Mouse (Mus musculus): Measurements from ENCODE around the gene Itm2b.

Gene Itm2b

GRCm38 (mm10) chr14:73368221-73368620, 16.9 kb downstream of the Itm2b start:
- no peak for DNase-seq

- DNase-seq, result no peak
Observed at GRCm38 (mm10) chr14:73366278-73366677, 18.8 kb downstream of the Itm2b start.

- no peak for DNase-seq
Observed at GRCm38 (mm10) chr14:73363782-73364181, 21.3 kb downstream of the Itm2b start.

- no peak for DNase-seq
Observed at GRCm38 (mm10) chr14:73354700-73355099, 30.4 kb downstream of the Itm2b start.

DNA sequence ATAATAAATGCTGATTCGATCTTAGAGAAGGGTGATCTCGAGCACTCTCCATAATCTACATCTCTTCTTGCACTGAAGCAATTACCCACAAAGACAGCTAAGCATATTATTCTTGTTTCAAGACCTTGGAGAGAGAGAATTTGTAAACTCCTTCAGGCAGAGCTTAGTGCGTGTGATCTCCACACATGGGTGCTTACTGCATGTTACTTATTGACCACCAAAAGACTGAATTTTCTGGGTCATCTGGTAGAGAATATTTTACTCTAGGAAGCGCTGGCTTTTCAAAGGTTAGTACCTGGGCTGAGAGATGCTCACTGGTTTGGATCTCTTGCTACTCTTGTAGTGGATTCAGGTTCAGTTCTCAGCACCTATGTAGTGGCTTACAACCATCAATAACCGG, 34.0 kb downstream of the Itm2b start:
- DNase-seq, result no peak

- DNase-seq, result no peak
Observed at GRCm38 (mm10) chr14:73350029-73350428, 35.1 kb downstream of the Itm2b start.

- no peak for DNase-seq
Observed at GRCm38 (mm10) chr14:73349061-73349670, 35.9 kb downstream of the Itm2b start.

DNA sequence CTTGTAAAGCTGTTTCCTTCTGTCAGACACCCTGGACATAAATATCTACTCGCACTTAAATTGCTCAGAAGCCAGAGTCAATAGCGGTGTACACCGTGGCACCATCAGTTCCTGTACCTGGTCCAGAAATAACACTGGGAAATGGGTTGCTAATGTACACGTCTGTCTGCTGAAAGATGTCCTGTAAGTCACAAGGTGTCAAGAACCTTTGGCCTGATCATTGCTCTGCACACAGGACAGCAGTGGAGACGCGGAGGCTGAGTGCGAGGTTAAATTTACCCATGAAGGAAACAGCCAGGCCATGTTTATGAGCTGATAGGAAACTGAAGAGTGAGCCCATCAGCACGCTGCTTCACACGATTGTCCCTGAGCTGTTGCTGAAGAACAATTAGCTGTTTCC, 37.8 kb downstream of the Itm2b start:
- no peak for DNase-seq

- DNase-seq, result no peak
Observed at GRCm38 (mm10) chr14:73345614-73346013, 39.5 kb downstream of the Itm2b start.

- DNase-seq, result no peak
Observed at GRCm38 (mm10) chr14:73340051-73340755, 44.9 kb downstream of the Itm2b start.

DNA sequence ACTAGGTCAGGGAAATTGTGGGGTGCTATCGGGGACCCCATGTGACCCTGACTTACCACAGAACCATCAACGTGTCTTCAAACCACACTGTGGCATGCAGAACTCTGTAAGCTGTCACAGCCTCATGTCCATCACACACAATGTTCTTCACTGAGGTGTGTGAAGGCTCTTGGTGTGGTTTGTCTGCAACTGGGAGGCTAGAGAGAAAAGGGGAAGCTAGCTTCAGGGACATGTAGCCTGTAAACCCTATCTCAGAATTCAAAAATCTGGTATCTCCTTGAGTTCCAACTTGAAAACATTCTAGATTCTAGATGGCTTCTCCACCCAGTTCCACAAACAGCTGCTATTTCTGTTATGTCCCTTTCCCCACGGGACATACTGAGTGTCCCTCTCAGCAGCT, 45.5 kb downstream of the Itm2b start:
- DNase-seq, result no peak

- no peak for DNase-seq
Observed at GRCm38 (mm10) chr14:73336316-73337080, 48.6 kb downstream of the Itm2b start.

- DNase-seq, result no peak
Observed at GRCm38 (mm10) chr14:73334926-73335805, 49.9 kb downstream of the Itm2b start.

GRCm38 (mm10) chr14:73333880-73334279, 51.2 kb downstream of the Itm2b start:
- peak; percentile 27 for DNase-seq

DNA sequence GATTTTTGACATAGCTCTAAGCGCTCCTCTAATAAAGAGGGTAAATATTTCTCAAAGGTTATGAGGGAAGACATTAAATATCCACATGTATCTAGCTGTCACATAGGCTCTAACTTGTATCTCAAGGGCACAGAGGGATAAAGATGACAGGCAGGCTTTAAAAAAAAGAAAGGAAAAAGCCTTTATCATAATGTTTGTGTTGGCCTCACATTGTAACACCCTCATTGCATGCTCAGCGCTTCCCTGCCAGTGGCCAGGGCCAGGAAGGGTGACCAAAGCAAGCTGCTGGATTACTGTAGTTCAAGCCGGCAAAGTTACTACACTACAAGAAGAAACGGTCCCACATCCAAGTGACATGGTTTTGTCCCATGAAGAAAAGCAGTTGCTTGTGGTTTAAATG, 53.7 kb downstream of the Itm2b start:
- DNase-seq, result no peak

DNA sequence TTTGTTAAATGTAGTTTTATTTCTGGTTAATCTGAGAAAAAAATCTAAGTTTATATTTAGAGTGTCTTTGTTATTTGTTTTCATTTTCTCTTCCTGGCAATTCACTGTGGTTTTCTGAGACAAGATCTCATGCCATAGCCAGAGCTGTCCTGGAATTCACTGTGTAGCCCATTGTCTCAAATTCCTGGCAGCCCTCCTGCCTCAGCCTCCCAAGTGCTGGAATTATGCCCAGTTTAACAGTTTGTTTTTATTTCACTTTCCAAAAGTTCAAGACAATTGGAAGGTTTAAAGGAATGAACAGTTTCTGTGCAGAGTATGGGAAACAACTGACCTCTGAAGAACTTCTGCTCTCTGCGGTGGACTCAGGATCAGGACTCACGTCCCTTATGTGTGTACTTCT, 55.2 kb downstream of the Itm2b start:
- DNase-seq, result peak; percentile 42

- DNase-seq, result no peak
Observed at GRCm38 (mm10) chr14:73326511-73326910, 58.6 kb downstream of the Itm2b start.

- peak; percentile 90 for DNase-seq
Observed at GRCm38 (mm10) chr14:73325456-73326381, 59.4 kb downstream of the Itm2b start, which contains the start of gene Rb1. Gene Rb1, minus strand, starts transcription at chr14:73325822.

GRCm38 (mm10) chr14:73324634-73325455, 60.2 kb downstream of the Itm2b start:
- DNase-seq, result peak; percentile 46

GRCm38 (mm10) chr14:73323965-73324364, 61.1 kb downstream of the Itm2b start:
- no peak for DNase-seq

GRCm38 (mm10) chr14:73322142-73322541, 62.9 kb downstream of the Itm2b start:
- DNase-seq, result no peak
